Mouse (Mus musculus): ENCODE measurements around the gene Rufy4.

Gene Rufy4

GRCm38 (mm10) chr1:74124991-74125552 is at the start of gene Rufy4:
Rufy4 (plus strand) TSS chr1:74125541.
- peak; percentile 80 for DNase-seq (ENCODE audit: low spot score)

- DNase-seq (ENCODE audit: low spot score): no peak
Measured at GRCm38 (mm10) chr1:74076230-74076629, 49.1 kb upstream of the Rufy4 start.

GRCm38 (mm10) chr1:74077353-74077752 is 48.0 kb upstream of the Rufy4 start:
- DNase-seq (ENCODE audit: low spot score): peak; percentile 81

GRCm38 (mm10) chr1:74081573-74081989 is 43.8 kb upstream of the Rufy4 start:
- DNase-seq (ENCODE audit: low spot score): peak; percentile 69

- DNase-seq (ENCODE audit: low spot score): peak; percentile 90
Measured at GRCm38 (mm10) chr1:74082841-74083463, 42.4 kb upstream of the Rufy4 start.

- peak; percentile 72 for DNase-seq (ENCODE audit: low spot score)
Measured at GRCm38 (mm10) chr1:74084065-74084705, 41.2 kb upstream of the Rufy4 start.

- DNase-seq (ENCODE audit: low spot score): peak; percentile 78
Measured at GRCm38 (mm10) chr1:74084752-74085151, 40.6 kb upstream of the Rufy4 start.

GRCm38 (mm10) chr1:74085566-74085965 is 39.8 kb upstream of the Rufy4 start:
- DNase-seq (ENCODE audit: low spot score): no peak

GRCm38 (mm10) chr1:74088569-74088968 is 36.8 kb upstream of the Rufy4 start:
- no peak for DNase-seq (ENCODE audit: low spot score)

GRCm38 (mm10) chr1:74090329-74090728 is 35.0 kb upstream of the Rufy4 start:
- no peak for DNase-seq (ENCODE audit: low spot score)

- peak; percentile 66 for DNase-seq (ENCODE audit: low spot score)
Measured at GRCm38 (mm10) chr1:74091138-74091537, 34.2 kb upstream of the Rufy4 start.

GRCm38 (mm10) chr1:74091611-74092224 is 33.6 kb upstream of the Rufy4 start:
- peak; percentile 62 for DNase-seq (ENCODE audit: low spot score)

- peak; percentile 80 for DNase-seq (ENCODE audit: low spot score)
Measured at GRCm38 (mm10) chr1:74092242-74092641, 33.1 kb upstream of the Rufy4 start.

- no peak for DNase-seq (ENCODE audit: low spot score)
Measured at GRCm38 (mm10) chr1:74093447-74093846, 31.9 kb upstream of the Rufy4 start.

- no peak for DNase-seq (ENCODE audit: low spot score)
Measured at GRCm38 (mm10) chr1:74094497-74095270, 30.7 kb upstream of the Rufy4 start.

GRCm38 (mm10) chr1:74095296-74095695 is 30.0 kb upstream of the Rufy4 start:
- DNase-seq (ENCODE audit: low spot score): no peak

GRCm38 (mm10) chr1:74095728-74096127 is 29.6 kb upstream of the Rufy4 start:
- no peak for DNase-seq (ENCODE audit: low spot score)

GRCm38 (mm10) chr1:74098004-74099000 is 27.0 kb upstream of the Rufy4 start:
- no peak for DNase-seq (ENCODE audit: low spot score)

GRCm38 (mm10) chr1:74099001-74099435 is 26.3 kb upstream of the Rufy4 start:
- DNase-seq (ENCODE audit: low spot score): no peak

- peak; percentile 83 for DNase-seq (ENCODE audit: low spot score)
Measured at GRCm38 (mm10) chr1:74103654-74104353, 21.5 kb upstream of the Rufy4 start.

All from adipocyte (in vitro differentiated cells).